Mouse (Mus musculus): ENCODE data around the gene Afap1l2. TPM values are rescaled to one million over a fixed set of nuclear protein-coding genes. Genes with fewer than 3 reads are reported as not detected.

Afap1l2 gene
- polyA plus RNA-seq, 1 experiment from 2014 or later = 5.5 TPM

- no peak overlapping the region for H3K4me2 ChIP-seq (ENCODE audit: low read depth, low read length)
- H3K4me3 ChIP-seq (ENCODE audit: low read depth, low read length) = no peak overlapping the region
- H3K9me3 ChIP-seq (replicated peaks; ENCODE audit: control insufficient read depth, low read length) = no peaks in the 10 kb centered on the region
- no peaks in the 10 kb centered on the region for H3K27me3 ChIP-seq (ENCODE audit: control insufficient read depth, insufficient read depth, low read length)
- no peaks in the 10 kb centered on the region for H3K4me1 ChIP-seq (ENCODE audit: control insufficient read depth, insufficient read depth, low read length)
- H3K9ac ChIP-seq (replicated peaks; ENCODE audit: low read length) = no peak overlapping the region
- ATAC-seq (replicated peaks; ENCODE audit: insufficient number of reproducible peaks, low FRiP score, low TSS enrichment, low read depth) = no peak
- no peaks in the 10 kb centered on the region for H3K36me3 ChIP-seq (replicated peaks; ENCODE audit: control insufficient read depth, insufficient read depth, low read depth, low read length)
- 64% methylated on average over 5 of the region's 5 CpGs for WGBS
- DNase-seq (ENCODE audit: low spot score) = no peak
- no peak overlapping the region for H3K27ac ChIP-seq (replicated peaks; ENCODE audit: low read depth, low read length)
Measured at GRCm38 (mm10) chr19:56963876-56964275, 44.2 kb downstream of the Afap1l2 start.

- 56% methylated on average over 3 of the region's 3 CpGs for WGBS
- Histone ChIP-seq H3K9ac (replicated peaks; ENCODE audit: low read length) (no peak overlapping the region), H3K27ac (replicated peaks; ENCODE audit: low read depth, low read length) (no peak overlapping the region), H3K4me3 (ENCODE audit: low read depth, low read length) (no peak overlapping the region), H3K27me3 (ENCODE audit: control insufficient read depth, insufficient read depth, low read length) (no peaks in the 10 kb centered on the region), H3K36me3 (replicated peaks; ENCODE audit: control insufficient read depth, insufficient read depth, low read depth, low read length) (no peaks in the 10 kb centered on the region), H3K4me1 (ENCODE audit: control insufficient read depth, insufficient read depth, low read length) (no peaks in the 10 kb centered on the region), H3K4me2 (ENCODE audit: low read depth, low read length) (no peak overlapping the region), H3K9me3 (replicated peaks; ENCODE audit: control insufficient read depth, low read length) (no peaks in the 10 kb centered on the region)
- DNase-seq (ENCODE audit: low spot score) (no peak), ATAC-seq (replicated peaks; ENCODE audit: insufficient number of reproducible peaks, low FRiP score, low TSS enrichment, low read depth) (no peak)
Measured at GRCm38 (mm10) chr19:56959601-56960000, 48.4 kb downstream of the Afap1l2 start.

GRCm38 (mm10) chr19:56959057-56959456 lies 49.0 kb downstream of the Afap1l2 start:
- Histone ChIP-seq H3K9me3 (replicated peaks; ENCODE audit: control insufficient read depth, low read length) (no peaks in the 10 kb centered on the region), H3K4me2 (ENCODE audit: low read depth, low read length) (no peak overlapping the region), H3K4me3 (ENCODE audit: low read depth, low read length) (no peak overlapping the region), H3K27me3 (ENCODE audit: control insufficient read depth, insufficient read depth, low read length) (no peaks in the 10 kb centered on the region), H3K27ac (replicated peaks; ENCODE audit: low read depth, low read length) (no peak overlapping the region), H3K36me3 (replicated peaks; ENCODE audit: control insufficient read depth, insufficient read depth, low read depth, low read length) (no peaks in the 10 kb centered on the region), H3K9ac (replicated peaks; ENCODE audit: low read length) (no peak overlapping the region), H3K4me1 (ENCODE audit: control insufficient read depth, insufficient read depth, low read length) (no peaks in the 10 kb centered on the region)
- ATAC-seq (replicated peaks; ENCODE audit: insufficient number of reproducible peaks, low FRiP score, low TSS enrichment, low read depth) (no peak), DNase-seq (ENCODE audit: low spot score) (no peak)
- WGBS = 90% methylated on average over 2 of the region's 2 CpGs

- H3K9me3 ChIP-seq (replicated peaks; ENCODE audit: control insufficient read depth, low read length) = no peaks in the 10 kb centered on the region
- ATAC-seq (replicated peaks; ENCODE audit: insufficient number of reproducible peaks, low FRiP score, low TSS enrichment, low read depth) = no peak
- H3K27ac ChIP-seq (replicated peaks; ENCODE audit: low read depth, low read length) = no peak overlapping the region
- H3K27me3 ChIP-seq (ENCODE audit: control insufficient read depth, insufficient read depth, low read length) = no peaks in the 10 kb centered on the region
- no peaks in the 10 kb centered on the region for H3K36me3 ChIP-seq (replicated peaks; ENCODE audit: control insufficient read depth, insufficient read depth, low read depth, low read length)
- no peak for DNase-seq (ENCODE audit: low spot score)
- H3K4me2 ChIP-seq (ENCODE audit: low read depth, low read length) = no peak overlapping the region
- 52% methylated on average over 6 of the region's 6 CpGs for WGBS
- H3K9ac ChIP-seq (replicated peaks; ENCODE audit: low read length) = no peak overlapping the region
- no peaks in the 10 kb centered on the region for H3K4me1 ChIP-seq (ENCODE audit: control insufficient read depth, insufficient read depth, low read length)
- no peak overlapping the region for H3K4me3 ChIP-seq (ENCODE audit: low read depth, low read length)
Measured at GRCm38 (mm10) chr19:56958582-56959021, 49.4 kb downstream of the Afap1l2 start.

GRCm38 (mm10) chr19:56958011-56958410 lies 50.0 kb downstream of the Afap1l2 start:
- no peaks in the 10 kb centered on the region for H3K36me3 ChIP-seq (replicated peaks; ENCODE audit: control insufficient read depth, insufficient read depth, low read depth, low read length)
- no peak overlapping the region for H3K4me2 ChIP-seq (ENCODE audit: low read depth, low read length)
- no peak overlapping the region for H3K9ac ChIP-seq (replicated peaks; ENCODE audit: low read length)
- 71% methylated on average over 4 of the region's 4 CpGs for WGBS
- DNase-seq (ENCODE audit: low spot score) (no peak), ATAC-seq (replicated peaks; ENCODE audit: insufficient number of reproducible peaks, low FRiP score, low TSS enrichment, low read depth) (no peak)
- no peak overlapping the region for H3K27ac ChIP-seq (replicated peaks; ENCODE audit: low read depth, low read length)
- H3K9me3 ChIP-seq (replicated peaks; ENCODE audit: control insufficient read depth, low read length) = no peaks in the 10 kb centered on the region
- H3K4me1 ChIP-seq (ENCODE audit: control insufficient read depth, insufficient read depth, low read length) = no peaks in the 10 kb centered on the region
- no peak overlapping the region for H3K4me3 ChIP-seq (ENCODE audit: low read depth, low read length)
- H3K27me3 ChIP-seq (ENCODE audit: control insufficient read depth, insufficient read depth, low read length) = no peaks in the 10 kb centered on the region

- Histone ChIP-seq H3K27me3 (ENCODE audit: control insufficient read depth, insufficient read depth, low read length) (no peaks in the 10 kb centered on the region), H3K36me3 (replicated peaks; ENCODE audit: control insufficient read depth, insufficient read depth, low read depth, low read length) (no peaks in the 10 kb centered on the region), H3K4me2 (ENCODE audit: low read depth, low read length) (no peak overlapping the region), H3K4me1 (ENCODE audit: control insufficient read depth, insufficient read depth, low read length) (no peaks in the 10 kb centered on the region), H3K9ac (replicated peaks; ENCODE audit: low read length) (no peak overlapping the region), H3K4me3 (ENCODE audit: low read depth, low read length) (no peak overlapping the region), H3K27ac (replicated peaks; ENCODE audit: low read depth, low read length) (no peak overlapping the region), H3K9me3 (replicated peaks; ENCODE audit: control insufficient read depth, low read length) (no peaks in the 10 kb centered on the region)
- WGBS = 62% methylated on average over 20 of the region's 20 CpGs
- ATAC-seq (replicated peaks; ENCODE audit: insufficient number of reproducible peaks, low FRiP score, low TSS enrichment, low read depth) (no peak), DNase-seq (ENCODE audit: low spot score) (no peak)
Measured at GRCm38 (mm10) chr19:56955568-56956513, 52.2 kb downstream of the Afap1l2 start.

- H3K4me3 ChIP-seq (ENCODE audit: low read depth, low read length) = no peak overlapping the region
- no peak overlapping the region for H3K9ac ChIP-seq (replicated peaks; ENCODE audit: low read length)
- no peak overlapping the region for H3K4me2 ChIP-seq (ENCODE audit: low read depth, low read length)
- DNase-seq (ENCODE audit: low spot score) (no peak), ATAC-seq (replicated peaks; ENCODE audit: insufficient number of reproducible peaks, low FRiP score, low TSS enrichment, low read depth) (no peak)
- H3K27ac ChIP-seq (replicated peaks; ENCODE audit: low read depth, low read length) = no peak overlapping the region
- no peaks in the 10 kb centered on the region for H3K4me1 ChIP-seq (ENCODE audit: control insufficient read depth, insufficient read depth, low read length)
- no peaks in the 10 kb centered on the region for H3K36me3 ChIP-seq (replicated peaks; ENCODE audit: control insufficient read depth, insufficient read depth, low read depth, low read length)
- WGBS = 90% methylated on average over 13 of the region's 13 CpGs
- no peaks in the 10 kb centered on the region for H3K9me3 ChIP-seq (replicated peaks; ENCODE audit: control insufficient read depth, low read length)
- H3K27me3 ChIP-seq (ENCODE audit: control insufficient read depth, insufficient read depth, low read length) = no peaks in the 10 kb centered on the region
Measured at GRCm38 (mm10) chr19:56954857-56955256, 53.2 kb downstream of the Afap1l2 start.

GRCm38 (mm10) chr19:56953856-56954255 lies 54.2 kb downstream of the Afap1l2 start:
- H3K36me3 ChIP-seq (replicated peaks; ENCODE audit: control insufficient read depth, insufficient read depth, low read depth, low read length) = no peaks in the 10 kb centered on the region
- no peaks in the 10 kb centered on the region for H3K27me3 ChIP-seq (ENCODE audit: control insufficient read depth, insufficient read depth, low read length)
- DNase-seq (ENCODE audit: low spot score) (no peak), ATAC-seq (replicated peaks; ENCODE audit: insufficient number of reproducible peaks, low FRiP score, low TSS enrichment, low read depth) (no peak)
- no peaks in the 10 kb centered on the region for H3K9me3 ChIP-seq (replicated peaks; ENCODE audit: control insufficient read depth, low read length)
- no peaks in the 10 kb centered on the region for H3K4me1 ChIP-seq (ENCODE audit: control insufficient read depth, insufficient read depth, low read length)
- H3K4me3 ChIP-seq (ENCODE audit: low read depth, low read length) = no peak overlapping the region
- H3K9ac ChIP-seq (replicated peaks; ENCODE audit: low read length) = no peak overlapping the region
- 88% methylated on average over 4 of the region's 4 CpGs for WGBS
- H3K27ac ChIP-seq (replicated peaks; ENCODE audit: low read depth, low read length) = no peak overlapping the region
- H3K4me2 ChIP-seq (ENCODE audit: low read depth, low read length) = no peak overlapping the region
